Mouse (Mus musculus) limb, embryonic 15.5 days (tissue): ENCODE measurements at regions not wholly inside any gene's neighbourhood (a gene's known extent, or its start where the extent isn't known, plus 50 kb on each side); places are given as distances from the start of the nearest gene placed in this dataset.

ENCODE experiments used
- ATAC-seq: fragments of 200-750 bp; cut with Nextera tagmentation; 2 replicates; pipeline ENCODE4 v1.8.0; 2017; ENCODE audit warnings: low read depth, moderate TSS enrichment; ENCODE audit not compliant: insufficient number of reproducible peaks, low FRiP score, low TSS enrichment
- H3K27ac ChIP-seq: fragments of 300-500 bp; sonication (generic); 2 replicates; pipeline ENCODE4 v1.5.1; 2015; ENCODE audit warnings: moderate library complexity, mild to moderate bottlenecking, inconsistent platforms
- H3K27me3 ChIP-seq: fragments of 300-500 bp; sonication (generic); 2 replicates; pipeline ENCODE4 v1.6.1; 2015; ENCODE audit warnings: inconsistent platforms
- H3K36me3 ChIP-seq: fragments of 300-500 bp; sonication (generic); 2 replicates; pipeline ENCODE4 v1.6.1; 2015; ENCODE audit warnings: inconsistent platforms
- H3K4me1 ChIP-seq: fragments of 300-500 bp; sonication (generic); 2 replicates; pipeline ENCODE4 v1.6.1; 2015; ENCODE audit warnings: inconsistent platforms
- H3K4me2 ChIP-seq: fragments of 300-500 bp; sonication (generic); 2 replicates; pipeline ENCODE4 v1.6.1; 2015; ENCODE audit warnings: mild to moderate bottlenecking, inconsistent platforms
- H3K4me3 ChIP-seq: fragments of 300-500 bp; sonication (generic); 2 replicates; pipeline ENCODE4 v1.5.1; 2015; ENCODE audit warnings: mild to moderate bottlenecking, inconsistent platforms
- H3K9ac ChIP-seq: fragments of 300-500 bp; sonication (generic); 2 replicates; pipeline ENCODE4 v1.6.1; 2015; ENCODE audit warnings: inconsistent platforms
- H3K9me3 ChIP-seq: fragments of 300-500 bp; sonication (generic); 2 replicates; pipeline ENCODE4 v1.6.1; 2016; ENCODE audit warnings: inconsistent platforms
- WGBS: fragments of 180-500 bp; shearing (Covaris S2); methylation state at CpG from one replicate; pipeline ENCODE4 v1.1.7; 2015; 5-methylcytosine and 5-hydroxymethylcytosine counted together

DNA sequence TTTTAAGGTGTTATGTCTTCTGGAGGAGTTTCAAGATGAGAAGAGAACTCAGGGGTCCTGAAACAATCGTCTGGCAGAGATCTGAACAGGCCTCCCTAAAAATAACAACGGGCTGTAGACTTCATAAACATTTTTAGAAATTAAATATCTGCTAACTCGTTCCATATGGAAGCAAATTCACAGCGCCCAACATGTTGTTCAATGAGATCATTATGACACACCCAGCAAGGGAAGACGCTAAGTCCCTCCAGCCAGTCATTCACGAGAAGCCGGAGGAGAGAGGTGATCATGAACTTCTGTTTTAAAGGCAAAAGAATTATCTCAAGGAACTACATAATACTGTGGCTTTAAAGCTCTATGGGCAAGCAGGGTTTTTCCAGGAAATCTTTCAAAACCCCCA, 334.8 kb downstream of the Efna5 start:
- WGBS: 41% methylated on average over 7 of the region's 7 CpGs
- Histone ChIP-seq H3K4me3 (no peak overlapping the region), H3K4me1 (peaks cover 13% of the 10 kb centered on the region; the same call in 1 of the 2 replicates), H3K9ac (no peak overlapping the region), H3K9me3 (no peaks in the 10 kb centered on the region), H3K27ac (no peak overlapping the region), H3K27me3 (peaks cover 7% of the 10 kb centered on the region; the same call in 1 of the 2 replicates), H3K4me2 (no peak overlapping the region), H3K36me3 (no peaks in the 10 kb centered on the region)
- ATAC-seq: no peak

DNA sequence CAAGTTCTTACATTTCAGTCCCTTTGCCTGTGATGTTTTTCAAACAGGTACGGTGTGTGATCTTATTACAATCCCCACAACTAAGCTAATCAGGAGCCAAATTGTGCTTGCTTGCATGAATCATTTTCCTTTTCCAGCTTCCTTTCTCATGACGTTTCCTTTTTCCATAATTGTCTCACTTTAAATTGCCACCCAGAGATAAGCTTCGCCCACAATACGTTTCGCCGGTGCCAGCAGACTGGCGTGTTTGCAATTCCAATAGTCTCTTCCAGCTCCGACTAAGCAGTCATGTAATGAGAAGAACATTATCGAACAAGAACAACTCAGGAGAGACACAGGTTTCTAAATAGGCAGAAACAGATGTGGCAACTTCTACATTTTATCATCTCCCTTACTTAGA, 335.8 kb downstream of the Efna5 start:
- Histone ChIP-seq H3K9ac (no peak overlapping the region), H3K9me3 (no peaks in the 10 kb centered on the region), H3K4me1 (peaks cover 13% of the 10 kb centered on the region; the same call in 1 of the 2 replicates), H3K4me3 (no peak overlapping the region), H3K4me2 (no peak overlapping the region), H3K27me3 (peaks cover 7% of the 10 kb centered on the region; the same call in 1 of the 2 replicates), H3K27ac (no peak overlapping the region), H3K36me3 (no peaks in the 10 kb centered on the region)
- ATAC-seq: no peak
- WGBS: 34% methylated on average over 9 of the region's 9 CpGs

DNA sequence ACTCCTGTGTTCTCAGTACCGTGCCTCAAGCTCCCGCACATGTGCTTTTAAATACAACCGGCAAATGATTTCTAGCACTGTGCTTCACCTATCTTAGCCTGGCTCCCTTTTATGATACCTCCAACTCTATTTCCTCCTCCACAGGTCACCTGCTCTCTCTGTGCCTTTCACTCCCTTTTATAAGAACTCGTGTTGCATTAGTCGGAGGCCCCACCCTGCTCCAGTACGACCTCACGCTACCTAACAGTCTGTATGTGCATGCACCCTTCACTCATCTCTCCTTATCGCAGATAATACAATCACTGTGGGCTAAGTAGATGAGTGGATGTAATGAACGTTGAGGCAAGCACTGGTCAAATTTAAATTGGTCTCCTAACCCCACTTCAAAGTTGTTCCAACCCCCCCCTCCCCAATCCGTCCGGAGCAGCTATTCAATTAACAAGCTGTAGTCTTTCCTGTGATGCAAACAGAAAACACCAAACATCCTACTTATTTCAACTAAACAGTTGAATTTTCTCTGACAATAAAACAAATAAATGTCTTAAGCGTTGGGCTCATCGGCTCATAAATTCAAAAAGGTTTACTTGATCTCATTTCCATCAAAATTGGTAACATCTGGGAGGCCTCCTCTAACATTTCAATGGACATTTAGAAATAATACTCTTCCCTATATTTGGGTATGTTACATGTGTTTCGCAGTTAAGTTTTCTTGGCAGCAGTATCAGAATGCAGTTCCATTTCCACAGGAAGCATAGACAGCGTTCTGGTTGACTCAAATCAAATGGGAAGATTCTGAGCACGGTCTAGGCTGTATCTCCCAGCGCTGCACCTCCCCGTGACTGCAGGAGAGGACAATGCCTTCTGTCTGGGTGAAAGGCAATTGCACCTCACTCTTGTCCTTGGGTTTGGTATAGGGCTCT, 337.8 kb downstream of the Efna5 start:
- Histone ChIP-seq H3K36me3 (no peaks in the 10 kb centered on the region), H3K4me1 (peaks cover 13% of the 10 kb centered on the region; the same call in 1 of the 2 replicates), H3K9ac (no peak overlapping the region), H3K27me3 (peaks cover 7% of the 10 kb centered on the region; the same call in 1 of the 2 replicates), H3K27ac (no peak overlapping the region), H3K4me3 (no peak overlapping the region), H3K4me2 (0 out of 2 replicates have a peak overlapping the region, but pooled peaks have one; percentile 10), H3K9me3 (no peaks in the 10 kb centered on the region)
- no peak for ATAC-seq
- WGBS: 54% methylated on average over 18 of the region's 18 CpGs

DNA sequence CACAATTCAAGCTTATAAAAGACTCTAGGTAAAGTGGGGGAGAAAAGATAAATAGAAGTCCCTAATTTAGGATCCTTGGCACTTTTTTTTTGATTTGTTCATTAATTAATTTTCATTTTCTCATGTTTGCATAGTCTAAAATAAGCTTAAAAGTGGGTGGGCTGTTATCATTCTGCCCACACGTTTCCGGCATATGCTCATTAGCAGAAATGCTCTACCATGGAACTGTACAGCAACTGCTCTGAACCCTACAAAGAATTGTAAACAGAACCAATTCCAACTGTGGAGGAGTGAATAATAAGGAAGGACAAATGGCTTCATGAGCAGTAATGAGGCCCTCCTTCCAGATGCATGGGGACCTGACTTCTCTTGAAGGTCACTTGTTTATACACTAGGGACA, 351.2 kb downstream of the Efna5 start:
- ATAC-seq: no peak
- H3K36me3 ChIP-seq: no peaks in the 10 kb centered on the region
- H3K4me3 ChIP-seq: no peak overlapping the region
- H3K4me1 ChIP-seq: no peaks in the 10 kb centered on the region
- H3K27me3 ChIP-seq: no peaks in the 10 kb centered on the region
- no peak overlapping the region for H3K27ac ChIP-seq
- 72% methylated on average over 2 of the region's 2 CpGs for WGBS
- H3K9ac ChIP-seq: no peak overlapping the region
- no peak overlapping the region for H3K4me2 ChIP-seq
- no peaks in the 10 kb centered on the region for H3K9me3 ChIP-seq

DNA sequence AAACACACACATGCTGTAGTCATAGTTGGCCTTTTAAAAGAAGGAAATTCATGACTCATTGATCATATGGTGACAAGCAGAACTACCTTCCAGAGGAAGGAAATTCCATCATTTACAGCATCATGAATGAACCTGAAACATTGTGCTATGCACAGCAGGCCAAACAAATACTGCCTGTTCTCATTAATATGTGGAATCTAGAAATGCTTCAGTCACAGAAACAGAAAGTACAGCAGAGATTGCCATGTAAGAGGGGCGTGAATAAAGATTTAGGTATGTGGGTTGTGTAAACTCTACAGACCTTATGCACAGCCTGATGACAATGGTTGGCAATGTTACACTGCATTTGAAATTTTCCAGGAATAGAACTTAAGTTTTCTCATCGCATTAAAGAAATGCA, 353.6 kb downstream of the Efna5 start:
- 81% methylated on average over 2 of the region's 2 CpGs for WGBS
- no peak overlapping the region for H3K4me2 ChIP-seq

DNA sequence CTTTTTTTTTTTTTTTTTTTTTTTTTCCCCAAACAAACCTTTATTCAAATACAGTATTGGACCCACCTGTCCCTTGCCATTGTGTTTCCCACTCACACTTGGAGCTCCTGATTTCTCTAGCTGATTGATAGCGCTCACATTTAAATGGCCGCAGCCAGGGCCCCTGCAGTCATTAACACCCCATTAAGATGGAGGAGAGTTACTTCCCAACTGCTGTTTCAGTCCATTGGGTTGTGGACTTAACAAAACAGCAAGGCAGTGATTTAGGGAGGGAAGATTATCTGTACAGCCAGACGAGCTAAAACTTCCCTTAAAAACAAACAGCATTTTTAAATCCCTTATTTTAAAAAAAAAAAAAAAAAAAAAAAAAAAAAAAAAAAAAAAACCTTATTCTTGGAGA, 367.5 kb downstream of the Efna5 start:
- no peak overlapping the region for H3K27ac ChIP-seq
- no peaks in the 10 kb centered on the region for H3K27me3 ChIP-seq
- H3K4me1 ChIP-seq: peaks cover 3% of the 10 kb centered on the region; the same call in 1 of the 2 replicates
- no peak overlapping the region for H3K9ac ChIP-seq
- WGBS: 47% methylated on average over 3 of the region's 3 CpGs
- H3K4me3 ChIP-seq: no peak overlapping the region
- H3K36me3 ChIP-seq: no peaks in the 10 kb centered on the region
- ATAC-seq: no peak
- H3K9me3 ChIP-seq: no peaks in the 10 kb centered on the region
- no peak overlapping the region for H3K4me2 ChIP-seq

More for the DNA sequence above, 353.6 kb downstream of the Efna5 start:
- H3K36me3 ChIP-seq: no peaks in the 10 kb centered on the region
- H3K27ac ChIP-seq: no peak overlapping the region
- no peaks in the 10 kb centered on the region for H3K4me1 ChIP-seq
- ATAC-seq: no peak
- no peak overlapping the region for H3K4me3 ChIP-seq
- H3K9ac ChIP-seq: no peak overlapping the region
- H3K9me3 ChIP-seq: no peaks in the 10 kb centered on the region
- no peaks in the 10 kb centered on the region for H3K27me3 ChIP-seq

DNA sequence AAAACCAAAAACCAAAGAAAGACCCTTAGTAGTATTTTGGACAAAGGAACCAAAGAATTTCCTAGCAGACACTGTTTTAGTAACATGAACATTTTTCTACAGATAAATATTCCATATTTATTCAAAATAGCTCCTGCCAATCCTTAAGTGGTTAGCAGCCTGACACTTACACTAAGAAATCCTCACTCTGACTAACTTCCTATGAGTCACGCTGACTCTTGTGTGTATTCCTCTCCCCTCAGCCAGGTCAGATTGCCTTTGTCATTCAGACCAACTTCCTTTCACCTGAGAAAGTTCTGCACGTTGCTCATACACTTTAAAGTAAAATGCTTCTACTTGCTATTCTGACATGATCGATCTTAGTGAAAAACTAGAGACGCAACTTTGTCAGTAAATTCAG, 370.9 kb downstream of the Efna5 start:
- no peaks in the 10 kb centered on the region for H3K4me1 ChIP-seq
- no peaks in the 10 kb centered on the region for H3K36me3 ChIP-seq
- no peaks in the 10 kb centered on the region for H3K27me3 ChIP-seq
- ATAC-seq: no peak
- H3K9ac ChIP-seq: no peak overlapping the region
- 84% methylated on average over 4 of the region's 4 CpGs for WGBS
- no peaks in the 10 kb centered on the region for H3K9me3 ChIP-seq
- H3K4me3 ChIP-seq: no peak overlapping the region
- no peak overlapping the region for H3K27ac ChIP-seq
- no peak overlapping the region for H3K4me2 ChIP-seq

DNA sequence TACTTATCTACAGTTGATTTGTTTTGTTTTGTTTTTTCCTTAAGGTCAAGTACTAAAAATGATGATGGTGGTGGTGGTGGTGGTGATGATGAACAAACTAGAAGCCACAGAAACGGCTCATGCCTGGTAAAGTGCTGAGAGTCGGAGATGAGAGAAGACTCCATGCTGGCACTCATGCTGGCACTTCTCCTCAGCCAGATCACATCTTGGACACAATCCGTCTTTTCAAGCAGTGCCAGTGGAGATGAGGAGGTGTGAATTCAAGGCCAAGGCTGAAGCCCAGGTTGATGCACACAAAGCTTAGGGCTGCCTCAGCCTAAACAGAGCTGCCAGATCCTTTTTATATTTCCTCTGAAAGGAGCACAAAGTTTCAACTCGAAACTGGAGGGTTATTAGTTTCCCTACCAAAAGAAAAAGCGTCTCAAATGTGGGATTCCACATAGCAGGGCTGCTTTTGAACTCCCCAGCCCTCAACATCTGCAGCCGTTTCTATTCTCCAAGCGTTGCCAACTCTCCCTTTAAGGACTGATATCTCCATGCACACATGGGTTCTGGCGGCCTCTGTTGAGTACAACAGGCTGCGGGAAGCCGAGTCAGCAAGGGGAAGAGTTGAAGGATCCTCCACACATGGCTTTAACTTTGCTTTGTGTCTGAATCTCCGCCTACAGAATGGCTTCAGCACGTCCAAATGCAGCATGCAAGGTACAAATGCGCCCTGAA, 373.2 kb downstream of the Efna5 start:
- Histone ChIP-seq H3K36me3 (no peaks in the 10 kb centered on the region), H3K9ac (no peak overlapping the region), H3K4me2 (no peak overlapping the region), H3K4me3 (no peak overlapping the region), H3K27ac (0 out of 2 replicates have a peak overlapping the region, but pooled peaks have one; percentile 48), H3K9me3 (no peaks in the 10 kb centered on the region), H3K27me3 (no peaks in the 10 kb centered on the region), H3K4me1 (no peaks in the 10 kb centered on the region)
- WGBS: 49% methylated on average over 13 of the region's 13 CpGs
- ATAC-seq: no peak

DNA sequence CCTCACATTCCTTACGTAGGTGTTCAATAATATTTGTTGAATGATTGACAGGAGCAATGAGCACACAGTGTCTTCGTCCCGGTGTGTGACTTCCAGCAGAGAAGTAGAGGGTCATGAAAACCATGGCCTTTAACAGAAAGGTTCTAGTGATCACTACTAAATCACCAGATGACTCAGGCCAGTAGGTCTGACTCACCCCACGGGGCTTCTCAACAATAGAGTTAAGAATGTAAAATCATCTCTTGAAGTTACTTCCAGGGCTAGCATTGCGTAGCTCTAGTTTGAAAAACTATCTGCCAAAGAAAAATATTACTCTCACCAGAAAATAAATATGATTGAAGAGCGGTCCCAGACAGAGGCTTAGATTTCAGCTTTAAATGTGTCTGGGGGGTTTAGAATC, 376.4 kb downstream of the Efna5 start:
- Histone ChIP-seq H3K27me3 (no peaks in the 10 kb centered on the region), H3K9me3 (no peaks in the 10 kb centered on the region), H3K9ac (no peak overlapping the region), H3K4me2 (no peak overlapping the region), H3K36me3 (no peaks in the 10 kb centered on the region), H3K27ac (no peak overlapping the region), H3K4me1 (no peaks in the 10 kb centered on the region), H3K4me3 (no peak overlapping the region)
- ATAC-seq: no peak
- WGBS: 65% methylated on average over 6 of the region's 6 CpGs

DNA sequence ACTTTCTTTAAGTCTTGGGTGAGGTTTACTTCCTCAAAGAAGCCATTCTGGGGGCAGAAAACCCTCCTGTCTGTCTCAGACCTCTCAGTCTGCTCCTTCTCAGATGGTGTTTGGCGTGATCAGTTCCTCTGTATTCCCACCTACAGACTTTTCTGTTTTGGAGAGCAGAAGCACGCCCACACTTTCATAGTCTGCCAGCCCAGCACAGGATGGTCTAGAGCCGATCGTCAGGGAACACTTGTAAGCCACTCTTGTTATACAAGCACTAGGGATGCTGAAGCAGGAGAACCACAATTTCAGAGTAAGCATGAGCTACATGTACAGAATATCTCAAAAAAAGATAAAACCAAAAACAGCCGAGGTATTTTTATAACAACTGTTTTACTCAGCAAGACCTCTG, 410.4 kb downstream of the Efna5 start:
- Histone ChIP-seq H3K9ac (no peak overlapping the region), H3K4me2 (no peak overlapping the region), H3K4me1 (no peaks in the 10 kb centered on the region), H3K9me3 (no peaks in the 10 kb centered on the region), H3K27me3 (no peaks in the 10 kb centered on the region), H3K36me3 (no peaks in the 10 kb centered on the region), H3K27ac (no peak overlapping the region), H3K4me3 (no peak overlapping the region)
- ATAC-seq: no peak
- 86% methylated on average over 5 of the region's 5 CpGs for WGBS

DNA sequence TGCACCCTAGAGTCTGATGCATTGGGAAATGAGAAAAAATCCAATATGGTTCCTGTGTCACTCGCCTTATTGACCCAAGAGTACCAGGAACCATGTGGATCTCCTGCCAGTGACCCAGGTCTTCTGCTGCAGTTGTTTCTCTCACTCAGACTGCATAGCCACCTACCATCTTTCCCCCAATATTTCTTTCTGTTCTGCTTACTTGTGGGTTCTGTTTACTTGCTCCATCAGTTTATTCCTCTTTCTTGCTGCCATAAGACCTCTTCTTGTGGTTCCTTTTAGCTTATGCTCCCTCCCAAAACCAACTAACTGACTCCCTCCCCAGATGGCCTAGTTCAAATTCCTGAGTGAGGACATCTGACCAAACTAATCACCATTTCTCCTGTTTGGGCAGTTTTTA, 411.8 kb downstream of the Efna5 start:
- Histone ChIP-seq H3K9ac (no peak overlapping the region), H3K27ac (no peak overlapping the region), H3K4me3 (no peak overlapping the region), H3K27me3 (no peaks in the 10 kb centered on the region), H3K36me3 (no peaks in the 10 kb centered on the region), H3K9me3 (no peaks in the 10 kb centered on the region), H3K4me1 (no peaks in the 10 kb centered on the region), H3K4me2 (no peak overlapping the region)
- 91% methylated on average over 1 of the region's 1 CpGs for WGBS
- no peak for ATAC-seq

DNA sequence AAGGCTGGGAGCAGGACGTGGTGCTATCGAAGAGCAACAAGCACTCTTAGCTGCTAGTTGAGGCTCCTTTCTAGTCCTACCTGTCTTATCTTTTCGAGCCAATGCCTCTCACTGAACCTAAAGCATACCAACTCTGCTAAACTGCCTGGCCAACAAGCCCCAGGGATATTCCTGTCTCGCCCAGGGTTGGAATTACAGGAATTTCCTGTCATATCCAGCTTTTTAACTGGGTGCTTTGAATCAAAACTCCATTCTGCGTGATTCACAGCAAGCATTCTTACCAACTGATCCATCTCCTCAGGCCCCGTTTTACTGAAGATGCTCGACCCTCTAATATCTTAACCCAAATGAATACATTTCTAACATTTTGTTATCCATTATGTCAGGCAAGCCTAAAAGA, 412.3 kb downstream of the Efna5 start:
- ATAC-seq: no peak
- H3K36me3 ChIP-seq: no peaks in the 10 kb centered on the region

More for the DNA sequence above, 412.3 kb downstream of the Efna5 start:
- H3K4me2 ChIP-seq: no peak overlapping the region
- H3K9ac ChIP-seq: no peak overlapping the region
- no peak overlapping the region for H3K4me3 ChIP-seq
- no peaks in the 10 kb centered on the region for H3K9me3 ChIP-seq
- no peak overlapping the region for H3K27ac ChIP-seq
- no peaks in the 10 kb centered on the region for H3K27me3 ChIP-seq
- no peaks in the 10 kb centered on the region for H3K4me1 ChIP-seq
- 60% methylated on average over 7 of the region's 7 CpGs for WGBS
